In the genomic region with DNA sequence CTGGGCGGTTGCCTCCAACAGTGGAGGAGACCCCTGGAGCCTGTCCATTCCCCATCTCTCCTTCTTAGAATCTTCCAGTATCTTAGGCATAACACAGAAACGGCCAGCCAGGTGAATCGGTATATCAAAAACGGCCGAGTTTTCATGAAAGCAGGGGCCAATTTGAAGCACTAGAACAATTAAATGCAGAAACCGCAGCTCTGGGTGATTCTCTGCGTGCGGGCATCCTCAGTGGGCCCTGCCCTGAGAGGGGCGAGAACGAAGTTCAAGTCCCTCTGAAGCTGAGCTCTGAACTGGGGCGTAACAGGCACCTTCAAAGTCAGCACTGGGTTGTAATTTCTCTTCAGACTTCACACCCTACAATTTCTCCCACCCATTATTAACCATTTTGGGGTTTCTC, we compare ENCODE assay signal across 11 mouse cellular contexts. TPM values are rescaled to one million over a fixed set of nuclear protein-coding genes. Genes with fewer than 3 reads are reported as not detected.
DNase-seq lines count a peak whose midpoint lies in the region; ATAC-seq lines count a peak whose summit lies in the region.
"Had no signal": no experiment of that assay in that cellular context is flagged by ENCODE, and none has a peak within 500 bp of the region (broad histone marks: within the 10 kb centered on the region; RNA-seq: fewer than 3 reads in every experiment).

No protein-coding gene starts in this region.

- H3K4me3 ChIP-seq in megakaryocyte, embryonic 14.5 days (replicated peaks), result peak overlapping the region; percentile 84
- peak overlapping the region; percentile 54 for H3K4me3 ChIP-seq in forebrain, embryonic 16.5 days (replicated peaks; ENCODE audit: low read length)
- H3K4me3 ChIP-seq in limb, embryonic 15.5 days, result peak overlapping the region; percentile 57
- peak overlapping the region; percentile 57 for H3K4me3 ChIP-seq in stomach, embryonic 16.5 days (replicated peaks; ENCODE audit: low read length)

- peaks cover 7% of the 10 kb centered on the region; the same call in 1 of the 2 replicates for H3K9me3 ChIP-seq in megakaryocyte, embryonic 14.5 days
- H3K9me3 ChIP-seq in forebrain, embryonic 16.5 days (ENCODE audit: control insufficient read depth, low read length), result no peaks in the 10 kb centered on the region
- H3K9me3 ChIP-seq in limb, embryonic 15.5 days, result no peaks in the 10 kb centered on the region
- H3K9me3 ChIP-seq in stomach, embryonic 16.5 days (replicated peaks; ENCODE audit: control insufficient read depth, low read length), result no peaks in the 10 kb centered on the region

- peaks cover 12% of the 10 kb centered on the region for H3K4me1 ChIP-seq in megakaryocyte, embryonic 14.5 days
- peaks cover 23% of the 10 kb centered on the region for H3K4me1 ChIP-seq in forebrain, embryonic 16.5 days (replicated peaks; ENCODE audit: control insufficient read depth, insufficient read depth, low read length)
- H3K4me1 ChIP-seq in limb, embryonic 15.5 days, result peaks cover 14% of the 10 kb centered on the region
- peaks cover 8% of the 10 kb centered on the region; the same call in 1 of the 2 replicates for H3K4me1 ChIP-seq in stomach, embryonic 16.5 days (ENCODE audit: control insufficient read depth, insufficient read depth, low read length)

- WGBS in forebrain, embryonic 16.5 days, result 13% methylated on average over 11 of the region's 11 CpGs
- WGBS in limb, embryonic 15.5 days, result 5% methylated on average over 11 of the region's 11 CpGs
- WGBS in stomach, embryonic 16.5 days, result 3% methylated on average over 11 of the region's 11 CpGs

- no peak overlapping the region; the same call in 1 of the 2 replicates for H3K9ac ChIP-seq in forebrain, embryonic 16.5 days (replicated peaks; ENCODE audit: low read depth, low read length)
- no peak overlapping the region for H3K9ac ChIP-seq in limb, embryonic 15.5 days
- H3K9ac ChIP-seq in stomach, embryonic 16.5 days (ENCODE audit: low read length), result no peak overlapping the region

- no peaks in the 10 kb centered on the region for H3K36me3 ChIP-seq in megakaryocyte, embryonic 14.5 days (replicated peaks; ENCODE audit: low read length)
- H3K36me3 ChIP-seq in forebrain, embryonic 16.5 days (ENCODE audit: control insufficient read depth, insufficient read depth), result no peaks in the 10 kb centered on the region
- no peaks in the 10 kb centered on the region for H3K36me3 ChIP-seq in limb, embryonic 15.5 days
- H3K36me3 ChIP-seq in stomach, embryonic 16.5 days (ENCODE audit: control insufficient read depth, insufficient read depth, low read length), result no peaks in the 10 kb centered on the region

- peak overlapping the region; percentile 86 for H3K4me2 ChIP-seq in forebrain, embryonic 16.5 days (ENCODE audit: low read length)
- peak overlapping the region; percentile 96 for H3K4me2 ChIP-seq in limb, embryonic 15.5 days
- peak overlapping the region; percentile 87; the same call in 1 of the 2 replicates for H3K4me2 ChIP-seq in stomach, embryonic 16.5 days (ENCODE audit: low read depth, low read length)

- no peak overlapping the region for H3K27ac ChIP-seq in forebrain, embryonic 16.5 days (ENCODE audit: low read length)
- no peak overlapping the region for H3K27ac ChIP-seq in limb, embryonic 15.5 days
- H3K27ac ChIP-seq in stomach, embryonic 16.5 days (ENCODE audit: low read length), result no peak overlapping the region

- DNase-seq in gastrocnemius, postnatal 25 days, result no peak
- no peak for DNase-seq in adrenal gland, adult 18-20 months (ENCODE audit: low spot score in 2 of 2)
- DNase-seq: cerebellum, adult 2 months; heart, adult 11 months; right cerebral cortex, postnatal 4 days had no signal

- no peak for ATAC-seq in megakaryocyte, adult 5-6 weeks (ENCODE audit: poor library complexity, severe bottlenecking)
- no peak; the same call in 1 of the 2 replicates for ATAC-seq in forebrain, embryonic 16.5 days
- ATAC-seq in limb, embryonic 15.5 days (ENCODE audit: insufficient number of reproducible peaks, low FRiP score, low TSS enrichment, low read depth), result no peak
- ATAC-seq in stomach, embryonic 16.5 days (ENCODE audit: insufficient read depth, low FRiP score), result no peak

- peaks cover 71% of the 10 kb centered on the region for H3K27me3 ChIP-seq in megakaryocyte, embryonic 14.5 days (replicated peaks)
- peaks cover 24% of the 10 kb centered on the region for H3K27me3 ChIP-seq in forebrain, embryonic 16.5 days (replicated peaks; ENCODE audit: control insufficient read depth, insufficient read depth, low read length)
- H3K27me3 ChIP-seq in limb, embryonic 15.5 days, result peaks cover 62% of the 10 kb centered on the region
- peaks cover 58% of the 10 kb centered on the region for H3K27me3 ChIP-seq in stomach, embryonic 16.5 days (ENCODE audit: control insufficient read depth, insufficient read depth, low read length)

RNA-seq across cellular contexts. Expression of a gene that starts 8.8 kb away (rescaled TPM):
- polyA plus RNA-seq in megakaryocyte, embryonic 14.5 days (2012; ENCODE audit: insufficient read depth, low replicate concordance), result not detected in 2 replicates
- total RNA-seq in megakaryocyte, adult 5-6 weeks (2015), result not detected in 2 replicates
- not detected in 2 replicates for total RNA-seq in megakaryocyte, adult 5-6 weeks (2017)
- 11.8 and 12.0 TPM in 2 replicates for polyA plus RNA-seq in forebrain, embryonic 16.5 days (2015; fragmentation: Nextera tagmentation; extraction: Ambion mirVana)
- polyA plus RNA-seq in limb, embryonic 15.5 days (2015; fragmentation: Nextera tagmentation; extraction: Ambion mirVana), result 5.7 and 6.8 TPM in 2 replicates
- 0.03 and 0.12 TPM in 2 replicates for polyA plus RNA-seq in stomach, embryonic 16.5 days (2015; fragmentation: Nextera tagmentation; extraction: Ambion mirVana)
- not detected for total RNA-seq in gastrocnemius, postnatal 25 days (2021)
- total RNA-seq in adrenal gland, adult 18-20 months (2021), result not detected
- total RNA-seq: liver, adult 2 months had no signal
- polyA plus RNA-seq: liver, adult 2 months had no signal
